Mouse (Mus musculus) heart, postnatal 0 days (tissue): Measurements from ENCODE around the gene Gm6793.

Experiments used
- CTCF ChIP-seq: IDR thresholded peaks from 2 replicates; pipeline ENCODE4 v1.5.1; 2016; ENCODE audit warnings: antibody characterized with exemption, control low read depth, low read depth
- EP300 ChIP-seq: IDR thresholded peaks from 2 replicates; pipeline ENCODE4 v1.6.1; 2016; ENCODE audit warnings: antibody characterized with exemption, low read depth

GRCm38 (mm10) chr8:112054456-112054855, 39.6 kb upstream of the Gm6793 start:
- TF ChIP-seq EP300: no peak
- no peak for TF ChIP-seq CTCF
